Mouse (Mus musculus) forebrain, embryonic 14.5 days (tissue): ENCODE measurements around the gene Cideb. TPM values are rescaled to one million over a fixed set of nuclear protein-coding genes. Genes with fewer than 3 reads are reported as not detected.

Source experiments
- ATAC-seq: fragments of 200-750 bp; cut with Nextera tagmentation; 2 replicates; pipeline ENCODE4 v1.8.0; 2017; ENCODE audit warnings: mild to moderate bottlenecking, moderate library complexity
- DNase-seq: peaks from one replicate; pipeline ENCODE4 v3.0.0-alpha.2; 2015; ENCODE audit warnings: low spot score
- H3K27ac ChIP-seq: fragments of 300-500 bp; sonication (generic); 2 replicates; pipeline ENCODE4 v1.5.1; 2014; ENCODE audit warnings: low read depth, mild to moderate bottlenecking, control low read depth, low read length, moderate library complexity
- H3K27me3 ChIP-seq: fragments of 300-500 bp; sonication (generic); replicated peaks from 2 replicates; pipeline ENCODE4 v1.6.1; 2014; ENCODE audit warnings: low read length, control low read depth, mixed read lengths; ENCODE audit not compliant: control insufficient read depth, insufficient read depth
- H3K36me3 ChIP-seq: fragments of 300-500 bp; sonication (generic); 2 replicates; pipeline ENCODE4 v1.6.1; 2014; ENCODE audit warnings: low read length, control low read depth; ENCODE audit not compliant: control insufficient read depth, insufficient read depth
- H3K4me1 ChIP-seq: fragments of 300-500 bp; sonication (generic); 2 replicates; pipeline ENCODE4 v1.6.1; 2014; ENCODE audit warnings: antibody characterized with exemption, low read length, control low read depth; ENCODE audit not compliant: control insufficient read depth, insufficient read depth
- H3K4me2 ChIP-seq: fragments of 300-500 bp; sonication (generic); 2 replicates; pipeline ENCODE4 v1.6.1; 2014; ENCODE audit warnings: mild to moderate bottlenecking, control low read depth, low read length
- H3K4me3 ChIP-seq: fragments of 300-500 bp; sonication (generic); 2 replicates; pipeline ENCODE4 v1.5.1; 2014; ENCODE audit warnings: low read depth, low read length, control low read depth
- H3K9ac ChIP-seq: fragments of 300-500 bp; sonication (generic); 2 replicates; pipeline ENCODE4 v1.6.1; 2014; ENCODE audit warnings: mild to moderate bottlenecking, low read length, control low read depth, moderate library complexity
- H3K9me3 ChIP-seq: fragments of 300-500 bp; sonication (generic); replicated peaks from 2 replicates; pipeline ENCODE4 v1.6.1; 2016; ENCODE audit warnings: low read length, control low read depth, mixed read lengths; ENCODE audit not compliant: control insufficient read depth
- WGBS: fragments of 180-500 bp; shearing (Covaris S2); extraction: QIAGEN DNeasy Blood & Tissue Kit; methylation state at CpG from one replicate; pipeline ENCODE4 v1.1.7; 2014; 5-methylcytosine and 5-hydroxymethylcytosine counted together
- polyA plus RNA-seq: library from polyadenylated mRNA; unstranded; fragments of >200 nt; fragmentation: Nextera tagmentation; extraction: Ambion mirVana; gene quantifications from 2 replicates; pipeline ENCODE4 v1.2.1, GENCODE M21; 2014

Gene Cideb
- polyA plus RNA-seq, 1 experiment from 2014 or later: 0.14 TPM

GRCm38 (mm10) chr14:55783171-55783957 lies 25.1 kb upstream of the Cideb start:
- no peak for ATAC-seq
- Histone ChIP-seq H3K4me3 (peak overlapping the region; percentile 12; the same call in 1 of the 2 replicates), H3K4me2 (peak overlapping the region; percentile 34), H3K36me3 (no peaks in the 10 kb centered on the region), H3K9ac (no peak overlapping the region; the same call in 1 of the 2 replicates), H3K9me3 (no peaks in the 10 kb centered on the region), H3K27me3 (peaks cover 45% of the 10 kb centered on the region), H3K27ac (no peak overlapping the region), H3K4me1 (no peaks in the 10 kb centered on the region)
- WGBS: 3% methylated on average over 29 of the region's 31 CpGs
- DNase-seq: peak; percentile 29

GRCm38 (mm10) chr14:55782361-55782960 lies 24.2 kb upstream of the Cideb start:
- Histone ChIP-seq H3K4me1 (no peaks in the 10 kb centered on the region), H3K27me3 (peaks cover 37% of the 10 kb centered on the region), H3K9me3 (no peaks in the 10 kb centered on the region), H3K4me3 (no peak overlapping the region), H3K36me3 (no peaks in the 10 kb centered on the region), H3K4me2 (no peak overlapping the region), H3K27ac (no peak overlapping the region), H3K9ac (no peak overlapping the region)
- no peak for ATAC-seq
- 55% methylated on average over 9 of the region's 9 CpGs for WGBS
- DNase-seq: no peak

- WGBS: 17% methylated on average over 14 of the region's 14 CpGs
- Histone ChIP-seq H3K4me3 (no peak overlapping the region), H3K27ac (no peak overlapping the region), H3K4me1 (no peaks in the 10 kb centered on the region), H3K4me2 (peak overlapping the region; percentile 16), H3K9me3 (no peaks in the 10 kb centered on the region), H3K9ac (no peak overlapping the region), H3K27me3 (peaks cover 31% of the 10 kb centered on the region), H3K36me3 (no peaks in the 10 kb centered on the region)
- ATAC-seq (peak; percentile 82), DNase-seq (peak; percentile 89)
Observed at GRCm38 (mm10) chr14:55781310-55781709, 23.1 kb upstream of the Cideb start.

- Histone ChIP-seq H3K36me3 (no peaks in the 10 kb centered on the region), H3K9ac (no peak overlapping the region), H3K9me3 (no peaks in the 10 kb centered on the region), H3K4me1 (no peaks in the 10 kb centered on the region), H3K27me3 (peaks cover 31% of the 10 kb centered on the region), H3K4me3 (no peak overlapping the region), H3K27ac (no peak overlapping the region), H3K4me2 (no peak overlapping the region)
- DNase-seq (no peak), ATAC-seq (0 out of 2 replicates have a peak, but pooled peaks have one; percentile 6)
- WGBS: 79% methylated on average over 11 of the region's 11 CpGs
Observed at GRCm38 (mm10) chr14:55780736-55781135, 22.5 kb upstream of the Cideb start.

GRCm38 (mm10) chr14:55779656-55780055 lies 21.4 kb upstream of the Cideb start:
- no peak for ATAC-seq
- WGBS: 72% methylated on average over 16 of the region's 16 CpGs

GRCm38 (mm10) chr14:55778686-55779085 lies 20.4 kb upstream of the Cideb start:
- peaks cover 13% of the 10 kb centered on the region for H3K27me3 ChIP-seq
- no peak overlapping the region for H3K4me3 ChIP-seq
- no peaks in the 10 kb centered on the region for H3K9me3 ChIP-seq
- 89% methylated on average over 15 of the region's 15 CpGs for WGBS
- no peak overlapping the region for H3K9ac ChIP-seq
- H3K4me2 ChIP-seq: no peak overlapping the region
- no peaks in the 10 kb centered on the region for H3K4me1 ChIP-seq
- DNase-seq (no peak), ATAC-seq (no peak)
- H3K36me3 ChIP-seq: no peaks in the 10 kb centered on the region
- no peak overlapping the region for H3K27ac ChIP-seq

More at GRCm38 (mm10) chr14:55779656-55780055, 21.4 kb upstream of the Cideb start:
- Histone ChIP-seq H3K4me2 (no peak overlapping the region), H3K27me3 (peaks cover 22% of the 10 kb centered on the region), H3K9me3 (no peaks in the 10 kb centered on the region), H3K27ac (no peak overlapping the region), H3K4me3 (no peak overlapping the region), H3K36me3 (no peaks in the 10 kb centered on the region), H3K4me1 (no peaks in the 10 kb centered on the region), H3K9ac (no peak overlapping the region)
- no peak for DNase-seq

- Histone ChIP-seq H3K4me2 (no peak overlapping the region), H3K36me3 (no peaks in the 10 kb centered on the region), H3K27ac (no peak overlapping the region), H3K4me1 (no peaks in the 10 kb centered on the region), H3K9ac (no peak overlapping the region), H3K4me3 (no peak overlapping the region), H3K9me3 (no peaks in the 10 kb centered on the region), H3K27me3 (peaks cover 6% of the 10 kb centered on the region)
- DNase-seq: no peak
- no peak for ATAC-seq
- WGBS: 88% methylated on average over 11 of the region's 11 CpGs
Observed at GRCm38 (mm10) chr14:55777806-55778205, 19.5 kb upstream of the Cideb start.

GRCm38 (mm10) chr14:55777176-55777575 lies 18.9 kb upstream of the Cideb start:
- H3K27ac ChIP-seq: no peak overlapping the region
- DNase-seq (no peak), ATAC-seq (no peak)
- WGBS: 52% methylated on average over 3 of the region's 3 CpGs
- H3K4me3 ChIP-seq: no peak overlapping the region
- H3K9ac ChIP-seq: no peak overlapping the region
- H3K27me3 ChIP-seq: peaks cover under 1% of the 10 kb centered on the region; the same call in 1 of the 2 replicates
- H3K36me3 ChIP-seq: no peaks in the 10 kb centered on the region
- no peaks in the 10 kb centered on the region for H3K9me3 ChIP-seq
- no peaks in the 10 kb centered on the region for H3K4me1 ChIP-seq
- no peak overlapping the region for H3K4me2 ChIP-seq

- Histone ChIP-seq H3K4me3 (no peak overlapping the region), H3K4me1 (no peaks in the 10 kb centered on the region), H3K27me3 (no peaks in the 10 kb centered on the region), H3K9ac (no peak overlapping the region), H3K4me2 (no peak overlapping the region), H3K9me3 (no peaks in the 10 kb centered on the region), H3K27ac (no peak overlapping the region), H3K36me3 (no peaks in the 10 kb centered on the region)
- WGBS: 85% methylated on average over 7 of the region's 7 CpGs
- ATAC-seq (no peak), DNase-seq (no peak)
Observed at GRCm38 (mm10) chr14:55776711-55777110, 18.5 kb upstream of the Cideb start.
